Mouse (Mus musculus) ZHBTc4 (cell line): ENCODE measurements at regions not wholly inside any gene's neighbourhood (a gene's known extent, or its start where the extent isn't known, plus 50 kb on each side); places are given as distances from the start of the nearest gene placed in this dataset.
A peak's percentile ranks its signal among the peaks of the same experiment; 100 is the strongest.

ENCODE experiments used
- DNase-seq: peaks from one replicate; pipeline ENCODE4 v3.0.0-alpha.2; 2011; ENCODE audit warnings: low read depth, low spot score

GRCm38 (mm10) chrX:85481326-85481725 is 92.5 kb upstream of the Tab3 start:
- peak; percentile 7 for DNase-seq

- DNase-seq, result peak; percentile 1
Observed at GRCm38 (mm10) chrX:85496943-85497342, 76.9 kb upstream of the Tab3 start.
